Mouse (Mus musculus): ENCODE results near the gene Tbxa2r. TPM values are rescaled to one million over a fixed set of nuclear protein-coding genes. Genes with fewer than 3 reads are reported as not detected.

The Tbxa2r gene
- polyA plus RNA-seq, 1 experiment: 68.1 TPM

GRCm38 (mm10) chr10:81355533-81355932 is 27.0 kb downstream of the Tbxa2r start:
- no peak for TF ChIP-seq CTCF (IDR thresholded peaks at IDR 0.05; ENCODE audit: extremely low read depth, insufficient read depth, insufficient read length, insufficient replicate concordance)
- no peak for TF ChIP-seq POLR2A (IDR thresholded peaks at IDR 0.05; ENCODE audit: low read depth, low read length)
- H3K27ac ChIP-seq (ENCODE audit: insufficient read depth, low read length): no peak overlapping the region
- H3K4me3 ChIP-seq (ENCODE audit: extremely low read depth, insufficient read depth, insufficient read length): no peak overlapping the region
- peaks cover 19% of the 10 kb centered on the region; the same call in 1 of the 2 replicates for H3K4me1 ChIP-seq (ENCODE audit: control insufficient read depth, insufficient read depth, insufficient read length)
- no peak for DNase-seq (ENCODE audit: low read depth in 1 of 2, low spot score in 2 of 2)
- H3K27me3 ChIP-seq (ENCODE audit: control insufficient read depth, insufficient read depth, low read length): no peaks in the 10 kb centered on the region
- 87% methylated on average over 4 of the region's 4 CpGs for WGBS
- H3K36me3 ChIP-seq (ENCODE audit: control insufficient read depth, insufficient read depth, low read length): no peaks in the 10 kb centered on the region

- Histone ChIP-seq H3K4me1 (ENCODE audit: control insufficient read depth, insufficient read depth, insufficient read length) (peaks cover 19% of the 10 kb centered on the region; the same call in 1 of the 2 replicates), H3K4me3 (ENCODE audit: extremely low read depth, insufficient read depth, insufficient read length) (peak overlapping the region; percentile 70; the same call in 1 of the 2 replicates), H3K27ac (ENCODE audit: insufficient read depth, low read length) (peak overlapping the region; percentile 39), H3K27me3 (ENCODE audit: control insufficient read depth, insufficient read depth, low read length) (no peaks in the 10 kb centered on the region), H3K36me3 (ENCODE audit: control insufficient read depth, insufficient read depth, low read length) (no peaks in the 10 kb centered on the region)
- WGBS: 14% methylated on average over 12 of the region's 12 CpGs
- peak; percentile 49 to 54 for DNase-seq (ENCODE audit: low read depth in 1 of 2, low spot score in 2 of 2)
- no peak for TF ChIP-seq CTCF (IDR thresholded peaks at IDR 0.05; ENCODE audit: extremely low read depth, insufficient read depth, insufficient read length, insufficient replicate concordance)
- no peak for TF ChIP-seq POLR2A (IDR thresholded peaks at IDR 0.05; ENCODE audit: low read depth, low read length)
Measured at GRCm38 (mm10) chr10:81356352-81356990, 27.9 kb downstream of the Tbxa2r start.

GRCm38 (mm10) chr10:81356991-81357844 is 28.7 kb downstream of the Tbxa2r start, which contains the start of gene Mfsd12:
Gene Mfsd12, plus strand, starts transcription at chr10:81357491.
- peak within 1 kb of the TSS; percentile 70 for H3K4me3 ChIP-seq (ENCODE audit: extremely low read depth, insufficient read depth, insufficient read length)
- TF ChIP-seq CTCF (IDR thresholded peaks at IDR 0.05; ENCODE audit: extremely low read depth, insufficient read depth, insufficient read length, insufficient replicate concordance): no peak
- peak; percentile 46; the same call in 1 of the 2 replicates for TF ChIP-seq POLR2A (IDR thresholded peaks at IDR 0.05; ENCODE audit: low read depth, low read length)
- peak; percentile 64 to 88 for DNase-seq (ENCODE audit: low read depth in 1 of 2, low spot score in 2 of 2)
- WGBS: 2% methylated on average over 75 of the region's 79 CpGs
- H3K27me3 ChIP-seq (ENCODE audit: control insufficient read depth, insufficient read depth, low read length): no peaks in the 10 kb centered on the region
- H3K27ac ChIP-seq (ENCODE audit: insufficient read depth, low read length): peak within 1 kb of the TSS; percentile 39
- peaks cover 19% of the 10 kb centered on the region; the same call in 1 of the 2 replicates for H3K4me1 ChIP-seq (ENCODE audit: control insufficient read depth, insufficient read depth, insufficient read length)
- no peaks in the 10 kb centered on the region for H3K36me3 ChIP-seq (ENCODE audit: control insufficient read depth, insufficient read depth, low read length)

- no peak for DNase-seq (ENCODE audit: low read depth in 1 of 2, low spot score in 2 of 2)
- Histone ChIP-seq H3K4me3 (ENCODE audit: extremely low read depth, insufficient read depth, insufficient read length) (peak overlapping the region; percentile 70), H3K27me3 (ENCODE audit: control insufficient read depth, insufficient read depth, low read length) (no peaks in the 10 kb centered on the region), H3K27ac (ENCODE audit: insufficient read depth, low read length) (no peak overlapping the region), H3K36me3 (ENCODE audit: control insufficient read depth, insufficient read depth, low read length) (no peaks in the 10 kb centered on the region), H3K4me1 (ENCODE audit: control insufficient read depth, insufficient read depth, insufficient read length) (peaks cover 19% of the 10 kb centered on the region; the same call in 1 of the 2 replicates)
- 25% methylated on average over 4 of the region's 4 CpGs for WGBS
- no peak for TF ChIP-seq POLR2A (IDR thresholded peaks at IDR 0.05; ENCODE audit: low read depth, low read length)
- TF ChIP-seq CTCF (IDR thresholded peaks at IDR 0.05; ENCODE audit: extremely low read depth, insufficient read depth, insufficient read length, insufficient replicate concordance): no peak
Measured at GRCm38 (mm10) chr10:81358209-81358608, 29.7 kb downstream of the Tbxa2r start.

- TF ChIP-seq CTCF (IDR thresholded peaks at IDR 0.05; ENCODE audit: extremely low read depth, insufficient read depth, insufficient read length, insufficient replicate concordance): no peak
- TF ChIP-seq POLR2A (IDR thresholded peaks at IDR 0.05; ENCODE audit: low read depth, low read length): no peak
- Histone ChIP-seq H3K4me1 (ENCODE audit: control insufficient read depth, insufficient read depth, insufficient read length) (peaks cover 19% of the 10 kb centered on the region), H3K27ac (ENCODE audit: insufficient read depth, low read length) (no peak overlapping the region; the same call in 1 of the 2 replicates), H3K27me3 (ENCODE audit: control insufficient read depth, insufficient read depth, low read length) (no peaks in the 10 kb centered on the region), H3K36me3 (ENCODE audit: control insufficient read depth, insufficient read depth, low read length) (no peaks in the 10 kb centered on the region; the same call in 1 of the 2 replicates), H3K4me3 (ENCODE audit: extremely low read depth, insufficient read depth, insufficient read length) (peak overlapping the region; percentile 14; the same call in 1 of the 2 replicates)
- no peak for DNase-seq (ENCODE audit: low read depth in 1 of 2, low spot score in 2 of 2)
- WGBS: 36% methylated on average over 1 of the region's 1 CpGs
Measured at GRCm38 (mm10) chr10:81358841-81359240, 30.3 kb downstream of the Tbxa2r start.

GRCm38 (mm10) chr10:81360721-81361120 is 32.2 kb downstream of the Tbxa2r start:
- Histone ChIP-seq H3K4me3 (ENCODE audit: extremely low read depth, insufficient read depth, insufficient read length) (no peak overlapping the region), H3K27ac (ENCODE audit: insufficient read depth, low read length) (no peak overlapping the region), H3K36me3 (ENCODE audit: control insufficient read depth, insufficient read depth, low read length) (no peaks in the 10 kb centered on the region; the same call in 1 of the 2 replicates), H3K4me1 (ENCODE audit: control insufficient read depth, insufficient read depth, insufficient read length) (peaks cover 19% of the 10 kb centered on the region), H3K27me3 (ENCODE audit: control insufficient read depth, insufficient read depth, low read length) (no peaks in the 10 kb centered on the region)
- no peak for TF ChIP-seq CTCF (IDR thresholded peaks at IDR 0.05; ENCODE audit: extremely low read depth, insufficient read depth, insufficient read length, insufficient replicate concordance)
- no peak for TF ChIP-seq POLR2A (IDR thresholded peaks at IDR 0.05; ENCODE audit: low read depth, low read length)
- 87% methylated on average over 8 of the region's 8 CpGs for WGBS
- DNase-seq (ENCODE audit: low read depth in 1 of 2, low spot score in 2 of 2): no peak

Data from spleen, adult 2 months (tissue).